Mouse (Mus musculus) ES-E14 (cell line): Measurements from ENCODE around the gene Ppp1r36. TPM values are rescaled to one million over a fixed set of nuclear protein-coding genes. Genes with fewer than 3 reads are reported as not detected.
A peak's percentile ranks its signal among the peaks of the same experiment; 100 is the strongest.
"Not testable (repeated sequence)": the region's sequence is repeated elsewhere in the genome, so short reads cannot be mapped to it uniquely, and the experiment has no call there.

Source experiments
- DNase-seq: peaks from one replicate; pipeline ENCODE4 v3.0.0-alpha.2; 2013; ENCODE audit warnings: low read depth, low spot score
- H3K27ac ChIP-seq: 2 replicates; pipeline ENCODE4 v1.5.1; 2012; ENCODE audit warnings: low read depth, mild to moderate bottlenecking, low read length, moderate library complexity, mixed read lengths; ENCODE audit not compliant: poor library complexity, insufficient read depth, severe bottlenecking
- H3K36me3 ChIP-seq: 2 replicates; pipeline ENCODE4 v1.6.1; 2012; ENCODE audit warnings: mild to moderate bottlenecking, low read length, moderate library complexity, mixed read lengths; ENCODE audit not compliant: control insufficient read depth, poor library complexity, insufficient read depth, severe bottlenecking
- H3K4me1 ChIP-seq, 2 experiments: fragments of 150-350 bp in 1 of 2; sonication (generic) in 1 of 2; 2 replicates each; pipeline ENCODE4 v1.6.1; 2012; ENCODE audit warnings: low read length in 2 of 2, mild to moderate bottlenecking in 1 of 2, mixed read lengths in 1 of 2; ENCODE audit not compliant: control insufficient read depth in 2 of 2, insufficient read depth in 2 of 2, poor library complexity in 1 of 2
- H3K4me3 ChIP-seq, 2 experiments: fragments of 150-350 bp in 1 of 2; sonication (generic) in 1 of 2; 2 replicates each; pipeline ENCODE4 v1.5.1; 2012; ENCODE audit warnings: low read length in 2 of 2, low read depth in 1 of 2, mild to moderate bottlenecking in 1 of 2, mixed read lengths in 1 of 2; ENCODE audit not compliant: insufficient read depth in 1 of 2, poor library complexity in 1 of 2, severe bottlenecking in 1 of 2
- H3K9ac ChIP-seq: 2 replicates; pipeline ENCODE4 v1.6.1; 2012; ENCODE audit warnings: low read depth, mild to moderate bottlenecking, low read length, mixed read lengths; ENCODE audit not compliant: poor library complexity, insufficient read depth, severe bottlenecking
- H3K9me3 ChIP-seq: fragments of 150-350 bp; sonication (generic); 2 replicates; pipeline ENCODE4 v1.6.1; 2012; ENCODE audit warnings: low read depth, mild to moderate bottlenecking, low read length; ENCODE audit not compliant: control insufficient read depth, insufficient read depth
- CHD2 ChIP-seq: IDR thresholded peaks from 2 replicates; pipeline ENCODE4 v1.6.1; 2014; ENCODE audit warnings: mild to moderate bottlenecking, low read depth, low read length, inconsistent platforms
- HCFC1 ChIP-seq: IDR thresholded peaks from 2 replicates; pipeline ENCODE4 v1.6.1; 2012; ENCODE audit warnings: low read length, inconsistent platforms, borderline replicate concordance; ENCODE audit not compliant: insufficient read depth
- MAFK ChIP-seq: IDR thresholded peaks from 2 replicates; pipeline ENCODE4 v1.6.1; 2014; ENCODE audit warnings: mild to moderate bottlenecking, low read depth, low read length, inconsistent platforms; ENCODE audit not compliant: insufficient read depth
- ZC3H11A ChIP-seq: IDR thresholded peaks from 2 replicates; pipeline ENCODE4 v1.6.1; 2012; ENCODE audit warnings: low read depth, mild to moderate bottlenecking, inconsistent platforms, low read length, borderline replicate concordance
- ZNF384 ChIP-seq: IDR thresholded peaks from 2 replicates; pipeline ENCODE4 v1.6.1; 2012; ENCODE audit warnings: low read depth, low read length, inconsistent platforms
- in situ Hi-C, 2 experiments: fragments of 600-800 bp; cut with MboI; formaldehyde crosslinking; loops; one replicate each; pipeline ENCODE4 v1.15.1; 2025; ENCODE audit warnings: low sequenced_read_pairs in 2 of 2, inconsistent platforms in 1 of 2; ENCODE audit not compliant: unreplicated experiment in 2 of 2
- total RNA-seq: library from RNA; depleted of rRNA; stranded (reverse); fragments of 300-350 nt; gene quantifications from 2 replicates; pipeline ENCODE4 v1.2.3, GENCODE M21; 2012

The Ppp1r36 gene
- total RNA-seq, 1 experiment, result 0.54 TPM

- Histone ChIP-seq H3K9me3 (no peaks in the 10 kb centered on the region), H3K9ac (peak overlapping the region; percentile 24; the same call in 1 of the 2 replicates), H3K4me1 (peaks cover 0 to 10% of the 10 kb centered on the region in 2 experiments; a peak in 1 of 4 replicates), H3K27ac (no peak overlapping the region), H3K36me3 (no peaks in the 10 kb centered on the region), H3K4me3 (peak overlapping the region; percentile 49 to 70)
- in situ Hi-C loops, result no loop called here
- no peak for DNase-seq
- TF ChIP-seq ZC3H11A, result no peak
- TF ChIP-seq HCFC1, result no peak
- no peak for TF ChIP-seq MAFK
Measured at GRCm38 (mm10) chr12:76435084-76435483, 17.7 kb downstream of the Ppp1r36 start.

- H3K9me3 ChIP-seq, result no peaks in the 10 kb centered on the region
- peaks cover 0 to 10% of the 10 kb centered on the region in 2 experiments; a peak in 1 of 4 replicates for H3K4me1 ChIP-seq
- no peak for DNase-seq
- H3K27ac ChIP-seq, result no peak overlapping the region
- in situ Hi-C loops, result no loop called here
- no peak overlapping the region for H3K9ac ChIP-seq
- H3K4me3 ChIP-seq, result peak overlapping the region; percentile 49 to 70; a peak in 3 of 4 replicates
- H3K36me3 ChIP-seq, result no peaks in the 10 kb centered on the region
- TF ChIP-seq ZNF384 (no peak), CHD2 (no peak), MAFK (no peak), ZC3H11A (no peak), HCFC1 (no peak)
Measured at GRCm38 (mm10) chr12:76435549-76435948, 18.2 kb downstream of the Ppp1r36 start.

GRCm38 (mm10) chr12:76443488-76443887 is 26.1 kb downstream of the Ppp1r36 start:
- in situ Hi-C loops, H3K9ac ChIP-seq, H3K4me1 ChIP-seq, DNase-seq, H3K36me3 ChIP-seq, H3K27ac ChIP-seq, H3K4me3 ChIP-seq, H3K9me3 ChIP-seq: not testable (repeated sequence)

- peaks cover 0 to 4% of the 10 kb centered on the region in 2 experiments; a peak in 1 of 4 replicates for H3K4me1 ChIP-seq
- H3K27ac ChIP-seq, result peak overlapping the region; percentile 42
- TF ChIP-seq ZNF384 (no peak), MAFK (no peak), ZC3H11A (no peak), CHD2 (no peak), HCFC1 (no peak)
- H3K36me3 ChIP-seq, result peaks cover 10% of the 10 kb centered on the region
- H3K9me3 ChIP-seq, result no peaks in the 10 kb centered on the region
- in situ Hi-C loops, result no loop called here
- H3K4me3 ChIP-seq, result peak overlapping the region; percentile 70 to 80
- peak overlapping the region; percentile 71 for H3K9ac ChIP-seq
- peak; percentile 60 for DNase-seq
Measured at GRCm38 (mm10) chr12:76444359-76444772, 27.0 kb downstream of the Ppp1r36 start.

DNA sequence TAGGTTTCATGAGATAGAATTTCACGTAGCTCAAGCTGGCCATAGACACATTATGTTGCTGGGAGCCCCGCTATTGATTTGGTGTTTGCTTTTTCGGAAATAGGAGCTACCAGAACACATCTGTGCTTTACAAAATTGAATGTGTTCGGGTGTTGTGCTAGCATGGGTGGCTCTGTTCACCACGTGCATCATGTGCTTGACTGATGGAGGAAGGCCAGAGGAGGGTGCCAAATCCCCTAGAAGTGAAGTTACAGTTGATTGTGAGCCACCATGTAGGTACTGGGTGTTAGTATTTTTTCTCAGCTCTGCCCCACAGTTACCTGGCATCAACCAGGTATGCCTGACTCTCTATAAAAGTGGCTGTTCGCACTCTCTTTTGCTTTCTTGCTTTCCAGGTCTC is 27.5 kb downstream of the Ppp1r36 start:
- Histone ChIP-seq H3K9me3 (no peaks in the 10 kb centered on the region), H3K4me1 (peaks cover 0 to 4% of the 10 kb centered on the region in 2 experiments; a peak in 1 of 4 replicates), H3K9ac (peak overlapping the region; percentile 71), H3K36me3 (peaks cover 10% of the 10 kb centered on the region), H3K27ac (peak overlapping the region; percentile 42), H3K4me3 (peak overlapping the region; percentile 70 to 80)
- DNase-seq, result no peak
- TF ChIP-seq MAFK, result no peak
- TF ChIP-seq CHD2, result no peak
- in situ Hi-C loops, result no loop called here
